Comparison of ENCODE assay signal across 21 mouse cellular contexts in genomic region chr13:20556739-20557138, GRCm38 (mm10).
A peak's percentile ranks its signal among the peaks of the same experiment; 100 is the strongest.
DNase-seq lines count a peak whose midpoint lies in the region; ATAC-seq and TF ChIP-seq lines count a peak whose summit lies in the region.
"Had no signal": no experiment of that assay in that cellular context is flagged by ENCODE, and none has a peak within 500 bp of the region (broad histone marks: within the 10 kb centered on the region; RNA-seq: fewer than 3 reads in every experiment).

No protein-coding gene starts in this region.

- DNase-seq in forebrain, embryonic 11.5 days (ENCODE audit: low spot score), result no peak
- no peak for DNase-seq in forebrain, embryonic 10.5 days (ENCODE audit: extremely low spot score, low spot score)
- no peak for DNase-seq in midbrain, embryonic 11.5 days (ENCODE audit: low spot score, missing footprints)
- DNase-seq in midbrain, postnatal 0 days (ENCODE audit: low spot score), result no peak
- no peak for DNase-seq in gastrocnemius, adult 8-10 months (ENCODE audit: low spot score in 2 of 2)
- no peak for DNase-seq in heart, adult 8-10 months (ENCODE audit: low spot score)
- DNase-seq: adrenal gland, adult 2 months; cerebellum, adult 9-10 months; gastrocnemius, postnatal 14 days; kidney, postnatal 4 days; liver, postnatal 0 days; lung, postnatal 14 days; right cerebral cortex, postnatal 25 days had no signal

- no peaks in the 10 kb centered on the region for H3K36me3 ChIP-seq in forebrain, embryonic 11.5 days (ENCODE audit: control insufficient read depth, insufficient read depth, low read length)
- H3K36me3 ChIP-seq in forebrain, embryonic 10.5 days (replicated peaks), result no peaks in the 10 kb centered on the region
- no peaks in the 10 kb centered on the region for H3K36me3 ChIP-seq in midbrain, embryonic 11.5 days (ENCODE audit: control insufficient read depth, insufficient read depth, low read length)
- H3K36me3 ChIP-seq in midbrain, postnatal 0 days (ENCODE audit: insufficient read depth, low read length), result no peaks in the 10 kb centered on the region
- H3K36me3 ChIP-seq in intestine, embryonic 15.5 days, result no peaks in the 10 kb centered on the region
- H3K36me3 ChIP-seq in stomach, embryonic 16.5 days (ENCODE audit: control insufficient read depth, insufficient read depth, low read length), result no peaks in the 10 kb centered on the region
- H3K36me3 ChIP-seq: embryonic facial prominence, embryonic 12.5 days; kidney, embryonic 15.5 days; limb, embryonic 10.5 days; neural tube, embryonic 13.5 days had no signal

- no peaks in the 10 kb centered on the region for H3K9me3 ChIP-seq in forebrain, embryonic 11.5 days (ENCODE audit: control insufficient read depth, low read length)
- H3K9me3 ChIP-seq in forebrain, embryonic 10.5 days, result no peaks in the 10 kb centered on the region
- H3K9me3 ChIP-seq in midbrain, embryonic 11.5 days (ENCODE audit: control insufficient read depth, low read length), result no peaks in the 10 kb centered on the region
- H3K9me3 ChIP-seq in midbrain, postnatal 0 days (ENCODE audit: low read length), result no peaks in the 10 kb centered on the region
- H3K9me3 ChIP-seq in intestine, embryonic 15.5 days, result no peaks in the 10 kb centered on the region
- no peaks in the 10 kb centered on the region for H3K9me3 ChIP-seq in stomach, embryonic 16.5 days (replicated peaks; ENCODE audit: control insufficient read depth, low read length)
- H3K9me3 ChIP-seq: embryonic facial prominence, embryonic 12.5 days; kidney, embryonic 15.5 days; limb, embryonic 10.5 days; neural tube, embryonic 13.5 days had no signal

- no peaks in the 10 kb centered on the region for H3K4me1 ChIP-seq in forebrain, embryonic 11.5 days (replicated peaks; ENCODE audit: control insufficient read depth, insufficient read depth, low read length)
- H3K4me1 ChIP-seq in forebrain, embryonic 10.5 days, result no peaks in the 10 kb centered on the region
- H3K4me1 ChIP-seq in midbrain, embryonic 11.5 days (ENCODE audit: control insufficient read depth, insufficient read depth, low read length), result no peaks in the 10 kb centered on the region
- H3K4me1 ChIP-seq in midbrain, postnatal 0 days (ENCODE audit: insufficient read depth, low read length), result no peaks in the 10 kb centered on the region
- no peaks in the 10 kb centered on the region for H3K4me1 ChIP-seq in intestine, embryonic 15.5 days (replicated peaks)
- no peaks in the 10 kb centered on the region for H3K4me1 ChIP-seq in stomach, embryonic 16.5 days (ENCODE audit: control insufficient read depth, insufficient read depth, low read length)
- H3K4me1 ChIP-seq: embryonic facial prominence, embryonic 12.5 days; kidney, embryonic 15.5 days; limb, embryonic 10.5 days; neural tube, embryonic 13.5 days had no signal

- no peak for TF ChIP-seq CTCF in midbrain, postnatal 0 days (IDR thresholded peaks at IDR 0.05)

- no peak overlapping the region for H3K4me2 ChIP-seq in forebrain, embryonic 11.5 days (ENCODE audit: low read depth, low read length, severe bottlenecking)
- no peak overlapping the region for H3K4me2 ChIP-seq in midbrain, embryonic 11.5 days
- H3K4me2 ChIP-seq in midbrain, postnatal 0 days (ENCODE audit: low read depth, low read length, poor library complexity, severe bottlenecking), result no peak overlapping the region
- no peak overlapping the region for H3K4me2 ChIP-seq in intestine, embryonic 15.5 days (replicated peaks)
- H3K4me2 ChIP-seq in stomach, embryonic 16.5 days (ENCODE audit: low read depth, low read length), result no peak overlapping the region
- H3K4me2 ChIP-seq: embryonic facial prominence, embryonic 12.5 days; kidney, embryonic 15.5 days; neural tube, embryonic 13.5 days had no signal

- H3K27me3 ChIP-seq in forebrain, embryonic 11.5 days (ENCODE audit: control insufficient read depth, insufficient read depth, low read length), result no peaks in the 10 kb centered on the region
- H3K27me3 ChIP-seq in forebrain, embryonic 10.5 days (ENCODE audit: poor library complexity, severe bottlenecking), result no peaks in the 10 kb centered on the region
- H3K27me3 ChIP-seq in midbrain, embryonic 11.5 days (ENCODE audit: control insufficient read depth, insufficient read depth, low read length), result no peaks in the 10 kb centered on the region
- H3K27me3 ChIP-seq in midbrain, postnatal 0 days (ENCODE audit: insufficient read depth, low read length), result no peaks in the 10 kb centered on the region
- H3K27me3 ChIP-seq in intestine, embryonic 15.5 days (replicated peaks), result no peaks in the 10 kb centered on the region
- H3K27me3 ChIP-seq in stomach, embryonic 16.5 days (ENCODE audit: control insufficient read depth, insufficient read depth, low read length), result no peaks in the 10 kb centered on the region
- H3K27me3 ChIP-seq: embryonic facial prominence, embryonic 12.5 days; kidney, embryonic 15.5 days; megakaryocyte, embryonic 14.5 days; neural tube, embryonic 13.5 days had no signal

- WGBS in forebrain, embryonic 11.5 days, result 84% methylated on average over 10 of the region's 10 CpGs
- WGBS in forebrain, embryonic 10.5 days, result 89% methylated on average over 10 of the region's 10 CpGs
- WGBS in midbrain, embryonic 11.5 days, result 90% methylated on average over 10 of the region's 10 CpGs
- 82% methylated on average over 10 of the region's 10 CpGs for WGBS in midbrain, postnatal 0 days
- 75% methylated on average over 10 of the region's 10 CpGs for WGBS in intestine, embryonic 15.5 days
- 76% methylated on average over 10 of the region's 10 CpGs for WGBS in stomach, embryonic 16.5 days

- H3K4me3 ChIP-seq in forebrain, embryonic 11.5 days (ENCODE audit: low read depth, low read length), result no peak overlapping the region
- no peak overlapping the region for H3K4me3 ChIP-seq in forebrain, embryonic 10.5 days
- no peak overlapping the region for H3K4me3 ChIP-seq in midbrain, embryonic 11.5 days (ENCODE audit: low read depth, low read length)
- no peak overlapping the region for H3K4me3 ChIP-seq in midbrain, postnatal 0 days (ENCODE audit: low read depth, low read length)
- H3K4me3 ChIP-seq in intestine, embryonic 15.5 days (replicated peaks), result no peak overlapping the region
- no peak overlapping the region for H3K4me3 ChIP-seq in stomach, embryonic 16.5 days (replicated peaks; ENCODE audit: low read length)
- H3K4me3 ChIP-seq: embryonic facial prominence, embryonic 12.5 days; erythroblast, embryonic 14.5 days; kidney, embryonic 15.5 days; limb, embryonic 10.5 days; megakaryocyte, embryonic 14.5 days; neural tube, embryonic 13.5 days had no signal

- no peak overlapping the region for H3K9ac ChIP-seq in forebrain, embryonic 11.5 days (ENCODE audit: low read length)
- no peak overlapping the region for H3K9ac ChIP-seq in midbrain, embryonic 11.5 days (ENCODE audit: low read length)
- H3K9ac ChIP-seq in midbrain, postnatal 0 days (replicated peaks; ENCODE audit: low read length, poor library complexity, severe bottlenecking), result no peak overlapping the region
- H3K9ac ChIP-seq in intestine, embryonic 15.5 days, result no peak overlapping the region
- no peak overlapping the region for H3K9ac ChIP-seq in stomach, embryonic 16.5 days (ENCODE audit: low read length)
- H3K9ac ChIP-seq: embryonic facial prominence, embryonic 12.5 days; kidney, embryonic 15.5 days; liver, postnatal 0 days; neural tube, embryonic 13.5 days had no signal

- H3K27ac ChIP-seq in forebrain, embryonic 11.5 days (ENCODE audit: low read depth, low read length), result no peak overlapping the region
- H3K27ac ChIP-seq in forebrain, embryonic 10.5 days, result no peak overlapping the region
- no peak overlapping the region for H3K27ac ChIP-seq in midbrain, embryonic 11.5 days (ENCODE audit: low read depth, low read length)
- H3K27ac ChIP-seq in midbrain, postnatal 0 days (ENCODE audit: low read depth, low read length), result no peak overlapping the region
- H3K27ac ChIP-seq in intestine, embryonic 15.5 days, result no peak overlapping the region
- no peak overlapping the region for H3K27ac ChIP-seq in stomach, embryonic 16.5 days (ENCODE audit: low read length)
- H3K27ac ChIP-seq: embryonic facial prominence, embryonic 12.5 days; kidney, embryonic 15.5 days; limb, embryonic 10.5 days; neural tube, embryonic 13.5 days had no signal

- peak; percentile 7; the same call in 1 of the 2 replicates for ATAC-seq in forebrain, embryonic 11.5 days (replicated peaks; ENCODE audit: low FRiP score)
- ATAC-seq in midbrain, embryonic 11.5 days (ENCODE audit: low FRiP score), result 0 out of 2 replicates have a peak, but pooled peaks have one; percentile 22
- ATAC-seq in midbrain, postnatal 0 days (ENCODE audit: low FRiP score), result no peak
- peak; percentile 71 for ATAC-seq in intestine, embryonic 15.5 days
- ATAC-seq in stomach, embryonic 16.5 days (ENCODE audit: insufficient read depth, low FRiP score), result peak; percentile 62; the same call in 1 of the 2 replicates
- ATAC-seq: liver, postnatal 0 days had no signal
